Mouse (Mus musculus) adrenal gland, adult (tissue): Measurements from ENCODE around the gene Immp2l.

Experiments
- DNase-seq, 2 experiments: peaks; one replicate each; pipeline ENCODE4 v3.0.0; 2022 to 2023; ENCODE audit warnings: low spot score in 1 of 2; ENCODE audit not compliant: inconsistent age in 2 of 2

Immp2l gene

DNA sequence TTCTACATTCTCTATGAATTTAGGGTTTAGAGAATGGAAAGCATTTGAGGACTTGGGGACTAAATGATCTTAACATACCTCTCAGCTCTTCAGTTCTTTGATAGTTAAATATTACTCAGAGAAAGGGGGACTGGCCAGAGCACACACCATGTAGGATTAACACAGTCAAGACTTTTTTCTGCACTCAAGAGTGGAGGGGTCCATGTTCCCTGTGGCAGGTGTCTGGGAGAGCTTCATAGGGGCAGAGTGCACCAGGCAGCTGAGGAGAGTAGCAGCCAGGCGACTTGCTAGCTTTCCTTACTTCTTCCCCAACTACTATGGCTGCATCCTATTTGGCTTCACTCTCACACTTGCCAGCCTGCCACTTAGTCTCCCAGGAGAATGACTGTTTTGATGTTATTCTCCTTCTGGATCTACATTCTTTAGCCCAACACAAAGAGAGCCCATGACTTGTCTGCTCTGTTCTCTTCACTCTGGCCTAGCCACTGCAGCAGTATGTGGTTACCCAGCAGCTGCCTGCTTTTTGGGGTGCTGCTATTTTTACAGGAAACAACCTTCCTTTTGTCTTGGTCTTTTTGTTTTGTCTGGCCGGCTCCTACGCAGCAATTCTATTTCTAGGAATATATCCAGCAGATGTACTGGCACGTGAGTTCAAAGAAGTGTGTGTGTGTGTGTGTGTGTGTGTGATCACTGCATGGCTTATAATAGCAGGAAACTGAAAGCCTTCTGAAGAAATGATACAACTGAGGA lies 621.1 kb downstream of the Immp2l start:
- peak in 1 of 2 experiments; percentile 26 for DNase-seq

- DNase-seq = no peak
These were observed 623.2 kb downstream of the Immp2l start for GRCm38 (mm10) chr12:41646956-41647575.

DNA sequence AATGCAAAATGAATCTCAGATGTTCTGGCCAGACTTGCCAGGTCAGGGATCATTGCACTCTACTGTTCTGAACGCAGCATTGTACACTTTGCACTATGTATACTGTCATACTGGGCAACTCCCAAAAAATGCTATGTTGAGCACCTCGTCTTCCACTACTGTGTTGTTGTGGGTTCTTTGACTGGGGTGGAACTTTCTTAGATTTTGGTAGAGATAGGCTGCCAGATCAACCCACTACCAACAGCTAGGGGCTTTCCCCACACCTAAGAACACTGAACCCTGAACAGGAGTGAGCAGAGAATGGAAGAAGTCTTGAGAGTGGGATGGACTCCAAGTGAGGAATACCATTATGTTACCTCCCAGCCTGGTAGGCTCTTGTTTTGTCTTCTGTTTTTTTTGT lies 623.8 kb downstream of the Immp2l start:
- DNase-seq = no peak

GRCm38 (mm10) chr12:41649826-41650541 lies 626.1 kb downstream of the Immp2l start:
- DNase-seq = no peak

- DNase-seq = no peak
These were observed 644.4 kb downstream of the Immp2l start for GRCm38 (mm10) chr12:41668280-41668679.

GRCm38 (mm10) chr12:41669481-41669880 lies 645.6 kb downstream of the Immp2l start:
- DNase-seq = no peak

- no peak for DNase-seq
These were observed 651.0 kb downstream of the Immp2l start for GRCm38 (mm10) chr12:41674861-41675260.

- peak; percentile 25 to 77 for DNase-seq
These were observed 656.3 kb downstream of the Immp2l start for GRCm38 (mm10) chr12:41680141-41680540.

DNA sequence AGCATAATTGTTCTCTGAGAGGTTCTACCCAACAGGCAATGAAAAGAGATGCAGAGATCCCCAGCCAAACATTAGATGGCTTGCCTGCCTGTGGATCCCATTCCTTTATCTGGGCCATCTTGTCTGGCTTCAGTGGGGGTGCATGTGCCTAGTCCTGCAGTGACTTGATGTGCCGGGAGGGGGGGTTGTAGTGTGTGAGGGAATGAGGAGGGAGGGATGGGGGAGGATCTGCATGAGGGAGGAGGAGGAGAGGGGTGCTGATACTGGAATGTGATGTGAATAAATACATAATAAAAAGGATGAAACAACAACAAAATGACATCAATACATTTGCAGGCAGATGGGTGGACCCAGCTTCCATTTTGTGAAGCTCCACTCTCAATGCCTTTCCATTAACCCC lies 658.3 kb downstream of the Immp2l start:
- DNase-seq = no peak

DNA sequence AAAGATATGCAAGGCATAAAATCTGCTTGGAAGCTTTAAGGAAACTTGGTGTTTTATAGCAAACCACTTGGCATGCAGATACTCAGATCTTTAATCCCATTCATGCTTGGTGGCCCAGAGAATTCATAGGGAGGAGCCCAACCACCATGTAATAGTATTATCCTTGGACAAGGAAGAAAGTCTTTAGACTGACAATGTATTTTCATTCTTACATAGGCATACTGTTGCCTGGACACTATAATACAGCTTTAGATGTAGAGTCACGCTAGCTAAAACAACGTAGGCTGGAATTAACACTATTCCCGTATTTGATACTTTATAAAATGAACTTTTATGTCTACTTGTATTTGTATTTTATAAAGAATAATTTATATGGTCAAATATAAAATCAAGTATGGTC lies 665.9 kb downstream of the Immp2l start:
- no peak for DNase-seq

GRCm38 (mm10) chr12:41710608-41711007 lies 686.7 kb downstream of the Immp2l start:
- DNase-seq = no peak

DNA sequence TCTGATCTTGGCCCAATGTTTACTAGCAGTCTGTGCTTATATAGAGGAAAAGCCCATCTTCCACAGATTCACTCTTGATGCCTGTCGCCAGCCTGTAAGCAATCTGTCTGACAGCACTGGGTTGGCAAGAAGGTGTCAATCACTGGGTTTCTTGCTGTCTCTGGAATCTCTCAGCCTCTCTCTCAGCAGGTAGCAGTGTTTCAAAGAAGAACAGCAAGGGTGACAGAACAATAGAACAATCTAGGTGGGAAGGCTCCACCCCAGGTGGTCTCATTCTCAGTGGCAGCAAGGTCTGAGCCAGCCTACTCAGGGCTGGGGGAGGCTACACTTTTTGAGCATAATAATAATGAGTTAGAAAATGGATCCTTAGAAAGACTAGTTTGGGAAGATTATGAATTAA lies 693.1 kb downstream of the Immp2l start:
- no peak for DNase-seq

- no peak for DNase-seq
These were observed 700.7 kb downstream of the Immp2l start for GRCm38 (mm10) chr12:41724585-41724984.

GRCm38 (mm10) chr12:41726720-41727119 lies 702.8 kb downstream of the Immp2l start:
- DNase-seq = no peak

- no peak for DNase-seq
These were observed 703.3 kb downstream of the Immp2l start for GRCm38 (mm10) chr12:41727221-41727620.

DNA sequence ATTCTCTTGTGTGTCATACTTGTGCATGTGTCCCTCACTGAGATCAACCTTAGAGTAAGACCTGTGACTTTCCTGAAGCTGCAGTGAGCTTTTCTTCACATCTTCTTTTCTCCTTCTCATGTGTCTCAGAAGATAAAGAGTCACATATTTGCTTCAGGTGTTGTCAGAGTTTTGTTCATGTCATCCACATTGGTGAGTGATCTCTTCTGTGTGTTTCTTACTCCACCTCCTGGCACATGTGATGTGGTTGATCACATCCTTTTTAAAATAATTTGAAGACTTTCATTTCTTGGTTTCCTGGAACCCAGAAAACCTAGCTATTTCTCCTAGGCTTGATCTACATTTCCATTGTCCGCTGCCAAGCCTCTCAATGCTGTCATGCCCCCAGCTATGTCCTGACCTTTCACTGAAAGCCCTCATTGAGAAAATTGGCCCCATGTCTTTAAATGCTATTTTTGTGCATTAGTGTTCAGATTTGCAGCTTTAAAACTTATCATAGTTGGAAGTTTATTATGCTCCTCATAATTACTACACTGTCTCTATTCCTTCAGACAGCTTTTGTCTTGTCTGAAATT lies 704.0 kb downstream of the Immp2l start:
- DNase-seq = no peak

DNA sequence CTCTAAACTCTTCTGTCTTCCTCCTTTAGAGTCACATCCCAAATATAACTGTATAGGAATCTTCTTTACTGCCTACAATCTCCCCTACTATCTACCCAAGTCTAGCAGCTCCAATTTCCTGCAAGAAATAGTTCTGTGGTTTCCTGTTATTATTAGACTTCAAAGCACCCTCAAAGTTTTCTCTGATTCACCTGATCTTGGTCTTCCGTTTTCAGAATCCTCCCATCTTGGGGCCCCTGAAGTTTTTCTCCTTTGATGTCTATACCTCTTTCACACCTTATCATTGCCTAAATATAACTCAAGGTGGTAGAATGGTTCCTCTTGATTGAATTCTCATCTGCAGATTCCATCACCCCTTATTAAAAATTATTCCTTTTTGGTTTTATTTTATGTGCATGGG lies 704.6 kb downstream of the Immp2l start:
- DNase-seq = no peak

GRCm38 (mm10) chr12:41729780-41730179 lies 705.9 kb downstream of the Immp2l start:
- no peak for DNase-seq

DNA sequence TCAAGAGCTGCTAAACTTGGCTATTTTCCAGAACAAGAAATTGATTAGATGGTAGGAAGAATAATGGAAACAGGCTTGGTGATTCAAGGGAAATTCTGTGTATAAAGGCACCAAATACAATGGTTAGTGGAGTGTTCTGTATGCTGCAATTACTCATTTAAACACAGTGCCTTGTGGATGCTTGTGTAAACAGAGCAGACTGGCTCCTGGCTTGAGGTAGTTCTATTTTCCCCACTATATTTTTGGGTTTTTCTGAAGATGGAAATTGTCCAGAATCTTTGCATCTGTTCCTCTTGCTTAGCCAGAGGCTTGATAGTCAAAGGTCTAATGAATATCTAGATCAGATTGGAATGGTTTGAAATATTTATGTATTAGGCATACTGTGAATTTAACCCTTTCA lies 709.3 kb downstream of the Immp2l start:
- no peak for DNase-seq

DNA sequence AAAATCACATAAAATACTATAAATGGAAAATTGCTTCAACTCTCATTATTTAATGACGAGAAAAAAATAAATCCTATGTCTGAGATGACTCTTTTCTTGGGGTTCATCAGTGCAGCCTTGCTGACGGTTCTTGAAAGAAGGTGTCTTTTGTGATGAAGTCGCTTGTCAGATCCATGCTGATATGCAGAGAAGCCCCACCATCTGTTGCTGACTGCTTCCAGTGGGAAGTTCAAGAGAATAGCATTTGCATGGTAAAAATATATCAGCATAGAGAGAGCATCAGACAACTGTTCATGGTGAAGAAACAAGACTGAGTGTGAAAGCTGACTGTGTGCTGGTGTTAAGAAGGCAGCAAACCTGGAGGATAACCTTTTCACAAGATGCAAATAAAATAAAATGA lies 719.0 kb downstream of the Immp2l start:
- no peak for DNase-seq

GRCm38 (mm10) chr12:41763396-41763795 lies 739.5 kb downstream of the Immp2l start:
- no peak for DNase-seq

GRCm38 (mm10) chr12:41773961-41774360 lies 750.1 kb downstream of the Immp2l start:
- DNase-seq = no peak
